8 mouse cellular contexts compared by ENCODE assay signal in genomic region chrX:134750764-134751592, GRCm38 (mm10). TPM values are rescaled to one million over a fixed set of nuclear protein-coding genes. Genes with fewer than 3 reads are reported as not detected.
DNase-seq lines count a peak whose midpoint lies in the region; ATAC-seq lines count a peak whose summit lies in the region.

Armcx6 (minus strand) TSS chrX:134751417.

- ATAC-seq in inflammation-experienced regulatory T-cells, adult 6 months = peak; percentile 92

- DNase-seq in layer of hippocampus, adult 11-12 months (ENCODE audit: low spot score) = peak; percentile 72
- no peak for DNase-seq in layer of hippocampus, adult 9-10 months (ENCODE audit: low spot score)
- peak; percentile 83 for DNase-seq in embryo, embryonic 10.5 days (ENCODE audit: low spot score)
- DNase-seq in gastrocnemius, postnatal 25 days = peak; percentile 72
- DNase-seq in left cerebral cortex, postnatal 36 days (ENCODE audit: low spot score in 2 of 2) = peak; percentile 52 to 55
- DNase-seq in mesoderm, embryonic 11.5 days (ENCODE audit: low read depth, low spot score) = peak; percentile 83
- DNase-seq in skeletal muscle tissue, adult 2 months (ENCODE audit: low read depth, low spot score) = peak; percentile 75

- intact Hi-C loops in left cerebral cortex, postnatal 36 days (cut with DNase I) = no loop called here

RNA-seq across cellular contexts. Expression of gene Armcx6, which starts in this region (rescaled TPM):
- 1 to 10 TPM; 1.6 to 2.2 TPM for total RNA-seq in gastrocnemius, postnatal 25 days (2021)
- polyA plus RNA-seq in inflammation-experienced regulatory T-cells, adult 6 months (2017; shearing (Covaris generic)) = 1 to 10 TPM in 2 of 3 experiments, under 1 TPM in 1; 0.80 to 2.5 (median 1.7) TPM
- total RNA-seq in left cerebral cortex, postnatal 36 days (2021) = 1 to 10 TPM; 4.3 to 5.4 TPM
